Mouse (Mus musculus) kidney, postnatal 10 days (tissue): Measurements from ENCODE around the gene Prss40.
"Not testable (repeated sequence)": the region's sequence is repeated elsewhere in the genome, so short reads cannot be mapped to it uniquely, and the experiment has no call there.

Experiments
- DNase-seq: peaks from one replicate; pipeline ENCODE4 v3.0.0; 2021; ENCODE audit warnings: mixed read lengths

The Prss40 gene

DNA sequence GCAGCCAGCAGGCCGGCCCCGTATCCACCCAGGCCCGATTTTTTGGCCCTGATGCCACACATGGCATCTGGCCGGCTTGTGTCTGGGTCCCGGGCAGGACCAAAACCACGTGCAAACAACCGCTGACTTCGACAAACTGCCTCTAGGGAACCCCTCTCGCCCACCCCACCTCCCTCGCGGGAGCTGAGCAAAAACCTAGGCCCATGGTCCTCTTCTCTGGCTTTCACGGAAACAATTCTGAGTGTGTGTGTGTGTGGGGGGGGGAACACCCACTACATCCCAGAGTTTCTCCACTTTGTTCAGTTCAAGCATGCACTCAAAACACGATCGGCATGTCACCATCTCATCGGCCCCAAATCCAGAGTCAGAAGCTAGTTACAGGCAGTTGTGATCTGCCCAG, at the start of gene Prss40:
Gene Prss40 (minus strand): TSS at position 101 of the 400 bp plus-strand sequence.
- no peak for DNase-seq

GRCm38 (mm10) chr1:34602363-34602762, 41.6 kb upstream of the Prss40 start:
- peak; percentile 82 for DNase-seq

GRCm38 (mm10) chr1:34601323-34602047, 40.7 kb upstream of the Prss40 start:
- no peak for DNase-seq

- DNase-seq = no peak
Measured at GRCm38 (mm10) chr1:34600000-34600399, 39.3 kb upstream of the Prss40 start.

DNA sequence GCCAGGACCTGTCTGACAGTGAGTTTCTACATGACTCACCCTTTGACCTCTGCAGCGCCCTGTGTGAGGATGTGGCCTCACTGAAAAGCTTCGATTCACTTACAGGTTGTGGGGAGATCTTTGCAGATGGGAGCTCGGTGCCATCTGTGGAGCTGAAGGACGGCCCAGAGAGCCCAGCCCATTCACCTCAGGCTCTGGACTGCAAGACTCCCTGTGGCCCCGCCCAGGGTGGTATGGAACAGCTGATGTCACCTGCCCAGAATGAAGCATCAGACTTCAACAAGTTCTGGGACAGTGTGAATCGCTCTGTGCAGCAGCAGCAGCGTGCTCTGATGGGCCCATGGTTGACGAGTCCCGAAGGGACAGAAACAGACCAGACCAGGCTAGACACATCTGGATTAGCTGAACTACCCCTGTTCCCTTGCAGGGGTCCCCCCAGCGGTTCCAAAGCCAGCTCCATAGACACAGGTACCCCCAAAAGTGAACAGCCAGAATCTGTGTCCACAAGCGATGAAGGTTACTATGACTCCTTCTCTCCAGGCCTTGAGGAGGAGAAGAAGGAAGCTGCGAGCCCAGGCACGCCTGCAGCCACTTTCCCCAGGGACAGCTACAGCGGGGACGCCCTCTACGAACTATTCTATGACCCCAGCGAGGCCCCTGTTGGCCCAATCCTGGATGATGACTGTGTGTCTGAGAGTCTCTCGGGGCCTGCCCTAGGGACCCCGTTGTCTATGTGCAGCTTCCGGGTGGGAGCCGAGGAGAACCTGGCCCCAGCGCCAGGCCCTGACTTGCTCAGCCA, 26.8 kb upstream of the Prss40 start:
- DNase-seq = no peak

DNA sequence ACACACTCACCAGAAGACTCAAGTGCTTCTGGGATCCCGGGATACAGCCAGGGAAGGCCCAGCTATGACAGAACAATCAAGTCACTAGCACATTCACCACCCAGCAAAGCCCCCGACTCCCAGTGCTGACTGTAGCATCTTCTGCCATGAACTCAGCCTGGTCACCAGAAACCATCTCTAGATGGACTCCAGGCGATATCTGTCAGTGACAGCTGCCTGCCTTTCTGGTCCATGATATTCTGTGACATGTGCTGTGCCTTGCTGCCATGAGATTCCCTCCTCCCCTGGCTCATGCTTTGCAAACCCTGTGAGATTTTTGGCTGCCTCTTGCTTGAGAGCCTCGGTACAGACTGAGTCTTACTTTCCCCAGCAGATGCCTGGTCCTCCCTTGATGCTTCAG, 24.0 kb upstream of the Prss40 start:
- no peak for DNase-seq

- no peak for DNase-seq
Measured at GRCm38 (mm10) chr1:34583821-34584263, 23.1 kb upstream of the Prss40 start.

GRCm38 (mm10) chr1:34582218-34582617, 21.5 kb upstream of the Prss40 start:
- DNase-seq = no peak

- DNase-seq = no peak
Measured at GRCm38 (mm10) chr1:34579782-34580356, 19.1 kb upstream of the Prss40 start.

DNA sequence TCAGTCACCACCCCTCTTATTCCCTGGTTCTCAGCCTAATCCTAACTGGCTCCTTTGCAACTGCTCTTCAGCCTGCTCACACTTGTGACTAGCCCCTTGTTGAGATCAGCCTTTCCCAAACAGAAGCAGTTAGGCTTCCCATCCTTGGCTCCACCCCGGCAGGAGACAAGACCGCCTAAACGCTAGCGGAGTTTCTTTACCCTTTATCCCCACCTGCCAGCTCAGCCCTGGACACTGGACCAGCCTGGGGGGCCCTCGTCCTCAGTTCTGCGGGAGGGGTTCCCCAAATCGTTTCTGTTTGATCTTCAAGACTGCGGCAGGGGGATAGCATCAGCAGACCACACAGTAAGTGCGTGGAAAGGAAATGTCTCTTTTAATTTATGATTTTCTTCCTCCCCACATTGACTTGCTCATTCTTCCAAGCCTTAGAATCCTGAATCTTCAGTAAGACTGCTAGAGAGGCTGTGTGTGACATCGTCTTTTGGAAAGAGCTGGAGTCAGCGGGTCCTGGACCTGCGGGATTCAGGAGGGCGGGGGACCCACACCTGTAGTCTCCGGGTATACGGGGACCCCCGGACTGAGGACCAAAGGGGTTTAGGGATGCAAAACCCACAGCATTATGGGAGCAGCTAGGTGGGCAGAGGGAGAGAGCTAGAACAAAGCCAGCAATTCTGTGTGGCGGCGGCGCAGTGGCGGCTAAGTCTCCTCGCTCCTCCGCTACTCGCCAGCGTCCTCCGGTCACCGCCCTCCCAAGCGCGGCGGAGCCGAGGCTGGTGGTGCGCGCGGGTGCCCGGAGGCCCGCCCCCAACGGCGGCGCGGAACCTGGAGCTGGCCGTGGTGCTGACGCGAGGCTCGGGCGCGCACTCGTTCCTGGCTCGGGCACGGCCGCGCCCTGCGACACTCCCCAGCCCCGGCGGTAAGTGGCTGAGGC, 18.4 kb upstream of the Prss40 start, which contains the start of gene Amer3:
Gene Amer3 (plus strand): TSS at position 807 of the 931 bp plus-strand sequence.
- peak; percentile 88 for DNase-seq

GRCm38 (mm10) chr1:34573221-34573620, 12.5 kb upstream of the Prss40 start:
- DNase-seq = no peak

DNA sequence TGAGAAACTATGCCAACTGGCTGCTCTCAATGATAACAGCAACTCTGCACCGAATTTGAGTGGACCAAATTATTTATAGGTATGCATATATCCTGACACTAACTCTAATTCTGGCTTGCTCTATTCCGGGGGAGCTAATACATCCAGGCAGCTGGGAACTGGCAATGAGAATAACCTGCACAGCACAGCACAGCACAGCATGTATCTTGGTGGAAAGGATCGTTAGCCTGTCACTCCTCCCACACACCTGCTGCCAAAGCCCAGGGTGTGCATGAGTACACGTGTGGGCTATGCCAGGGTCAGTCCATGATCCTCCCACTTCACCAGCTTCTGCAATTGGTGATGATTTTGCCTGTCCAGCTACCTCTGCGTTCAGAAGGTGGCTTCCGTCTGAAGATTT, 10.7 kb upstream of the Prss40 start:
- DNase-seq = no peak

DNA sequence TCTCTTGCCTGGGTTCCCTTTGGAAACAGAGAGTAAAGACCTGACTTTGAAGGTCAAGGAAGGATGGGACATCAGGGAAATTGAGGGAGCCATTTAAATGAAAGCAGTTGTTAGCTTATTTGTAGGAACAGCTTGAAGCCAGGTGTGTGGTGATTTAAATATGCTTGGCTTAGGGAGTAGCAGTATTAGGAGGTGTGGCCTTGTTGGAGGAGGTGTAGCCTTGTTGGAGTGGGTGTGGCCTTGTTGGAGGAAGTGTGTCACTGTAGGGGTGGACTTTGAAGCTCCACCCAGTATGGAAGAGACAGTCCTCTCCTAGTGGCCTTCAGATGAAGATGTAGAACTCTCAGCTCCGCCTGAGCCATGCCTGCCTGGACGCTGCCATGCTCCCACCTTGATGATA, 9.1 kb upstream of the Prss40 start:
- no peak for DNase-seq

DNA sequence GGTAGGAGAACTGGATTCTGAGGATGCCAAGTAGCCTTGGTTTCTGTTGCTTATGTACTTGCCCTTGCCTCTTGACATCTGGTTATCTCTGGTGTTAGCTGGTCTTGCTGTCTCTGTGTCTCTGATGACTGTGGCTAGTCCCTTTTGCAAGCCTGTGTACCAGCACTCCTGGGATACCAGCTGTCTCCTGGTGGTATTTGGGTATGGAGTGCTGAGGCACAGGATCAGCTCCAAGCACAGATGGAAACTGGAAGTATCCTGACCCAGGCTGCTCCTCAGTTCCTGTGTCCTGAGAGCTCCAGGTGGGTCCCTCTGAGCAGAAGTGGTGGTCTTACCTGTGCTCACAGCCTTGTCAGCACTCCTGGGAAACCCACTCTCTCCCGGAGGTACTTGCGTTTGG, 7.4 kb upstream of the Prss40 start:
- DNase-seq = no peak

DNA sequence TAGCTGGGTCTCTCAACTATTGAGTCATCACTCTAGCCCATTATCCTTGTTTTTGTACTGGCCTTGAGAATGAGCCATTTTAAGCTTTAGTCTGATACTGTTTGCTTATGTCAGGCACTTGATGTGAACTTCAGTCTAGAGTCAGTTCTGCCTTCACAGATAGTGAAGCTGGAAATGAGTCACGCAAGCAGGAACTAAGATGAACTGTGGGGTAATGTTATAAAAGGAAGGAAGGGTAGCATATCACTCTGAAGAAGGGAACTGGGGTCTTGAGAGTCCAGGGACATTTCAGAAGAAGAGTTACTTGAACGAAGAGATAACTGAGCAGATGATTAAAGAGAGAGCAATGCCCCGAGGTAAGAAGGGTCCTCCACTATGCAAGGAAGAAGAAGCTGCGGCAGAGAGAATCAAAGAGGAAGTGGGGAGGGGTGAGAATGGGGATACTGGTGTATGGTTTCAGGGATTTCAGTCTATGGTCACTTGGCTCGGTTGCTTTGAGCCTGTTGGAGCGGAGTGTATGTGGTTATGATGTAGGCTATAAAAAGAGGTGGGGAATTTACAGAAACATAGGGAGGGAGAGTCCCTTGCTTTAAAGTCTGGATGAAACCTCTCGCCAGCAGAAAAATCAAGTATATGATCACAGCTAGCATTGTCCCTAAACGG, 3.8 kb upstream of the Prss40 start:
- DNase-seq = no peak

DNA sequence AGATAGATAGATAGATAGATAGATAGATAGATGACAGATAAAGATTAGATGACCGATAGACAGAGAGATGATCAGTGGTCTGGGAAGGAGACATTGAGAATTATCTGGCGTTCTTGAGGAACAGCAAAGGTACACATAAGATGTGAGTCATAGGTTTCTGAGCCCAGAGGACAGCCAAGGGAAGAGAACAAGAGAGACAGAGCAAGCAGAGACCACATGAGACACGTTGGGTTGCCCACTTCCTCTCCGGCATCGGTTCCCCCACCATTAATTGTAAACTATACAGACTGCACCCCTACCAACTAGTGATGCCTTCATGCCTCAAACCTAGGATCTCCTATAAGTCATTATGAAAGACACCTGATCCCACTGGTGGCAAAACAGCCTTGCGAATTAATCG, 6.5 kb downstream of the Prss40 start:
- no peak for DNase-seq

DNA sequence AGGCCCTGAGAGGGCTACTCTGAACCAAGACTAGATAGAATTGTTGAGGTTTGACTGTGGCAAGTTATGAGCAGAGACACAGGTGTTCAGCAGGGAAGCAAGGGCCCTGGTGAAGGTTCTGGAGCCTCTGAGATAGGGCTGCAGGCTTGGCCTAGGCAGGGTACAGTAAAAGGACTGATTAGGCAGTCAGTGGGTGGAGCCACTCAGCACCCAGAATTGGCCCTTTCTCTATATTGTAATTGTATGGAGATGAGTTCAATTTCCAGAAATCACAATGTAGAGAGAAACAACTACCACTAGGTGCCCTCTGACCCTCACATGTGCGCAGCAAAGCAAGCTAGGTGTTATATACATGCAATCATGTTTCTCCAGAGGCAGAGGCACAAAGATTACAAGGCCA, 7.1 kb downstream of the Prss40 start:
- DNase-seq = no peak

DNA sequence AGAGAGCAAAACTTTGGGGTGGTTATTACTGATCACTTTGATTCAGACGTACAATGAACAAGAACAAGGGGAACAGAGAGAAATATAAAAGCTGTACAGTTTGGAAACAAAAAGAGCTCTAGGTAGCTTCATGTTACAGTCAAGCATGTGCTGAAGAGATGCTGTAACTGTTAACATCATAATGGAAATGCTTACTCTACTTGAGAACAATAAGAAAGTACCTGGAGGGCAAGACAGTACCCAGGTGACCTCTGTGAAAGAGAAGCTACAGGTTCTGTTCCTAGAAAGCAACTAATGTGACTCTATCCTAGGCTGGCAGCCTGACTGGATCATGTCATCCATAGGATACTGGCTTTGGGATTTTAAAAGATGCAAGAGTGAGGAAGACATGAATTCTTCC, 13.7 kb downstream of the Prss40 start:
- no peak for DNase-seq

DNA sequence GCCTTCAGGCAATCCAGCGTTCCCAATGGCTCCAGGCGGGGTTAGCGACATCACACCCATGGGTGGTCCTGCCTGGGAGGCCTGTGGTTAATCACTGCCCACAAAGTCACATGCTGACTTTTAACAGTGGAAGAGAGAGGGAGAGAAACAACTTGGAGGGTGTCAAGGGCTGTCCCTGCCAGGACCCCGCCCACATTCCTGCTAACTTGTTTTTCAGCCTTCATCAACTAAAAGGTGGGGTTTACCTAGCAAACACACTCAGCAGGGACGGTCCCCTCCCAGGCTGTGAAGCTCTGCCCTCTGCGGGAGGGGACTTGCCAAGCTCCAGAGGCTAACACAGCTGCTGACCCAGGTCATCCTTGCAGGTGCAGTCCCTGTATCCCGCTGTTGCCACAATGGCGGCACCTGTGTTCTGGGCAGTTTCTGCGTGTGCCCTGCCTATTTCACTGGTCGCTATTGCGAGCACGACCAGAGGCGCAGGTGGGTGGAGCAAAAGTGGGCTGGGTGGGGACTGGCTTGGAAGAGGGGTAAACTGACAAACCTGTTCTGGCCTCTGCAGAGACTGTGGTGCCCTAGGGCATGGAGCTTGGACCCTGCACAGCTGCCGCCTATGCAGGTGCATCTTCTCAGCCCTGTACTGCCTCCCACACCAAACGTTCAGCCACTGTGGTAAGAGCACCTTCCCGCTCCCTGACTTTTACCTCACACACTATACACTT, 23.8 kb downstream of the Prss40 start:
- DNase-seq = peak; percentile 37

DNA sequence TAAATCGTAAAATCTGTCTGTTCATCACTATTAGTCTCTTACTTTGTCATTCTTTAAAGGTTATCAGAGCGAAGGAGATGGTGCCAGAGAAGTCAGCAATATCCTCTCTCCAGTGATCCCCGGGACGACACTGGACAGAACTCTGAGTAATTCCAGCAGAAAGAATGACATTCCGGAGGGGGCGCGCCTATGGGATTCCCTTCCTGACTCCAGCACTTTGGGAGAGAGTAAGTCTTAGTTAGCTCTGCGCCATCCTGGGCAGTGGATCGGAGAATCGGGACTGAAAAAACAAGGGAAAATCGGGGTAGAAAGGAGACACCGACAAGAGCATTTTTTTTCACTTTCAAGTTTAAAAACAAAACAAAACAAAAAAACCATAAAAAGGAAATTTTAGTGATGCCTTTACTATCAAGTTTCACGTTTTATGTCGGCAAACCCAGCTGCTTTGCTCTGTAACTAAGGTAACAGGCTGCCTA, 24.4 kb downstream of the Prss40 start:
- DNase-seq = peak; percentile 15

GRCm38 (mm10) chr1:34535043-34535698, 25.6 kb downstream of the Prss40 start, which contains the start of gene Cfc1:
Gene Cfc1, plus strand, starts transcription at chr1:34535648.
- not testable (repeated sequence) for DNase-seq
